Mouse (Mus musculus) heart, postnatal 10 days (tissue): Measurements from ENCODE around the gene Dock3. TPM values are rescaled to one million over a fixed set of nuclear protein-coding genes. Genes with fewer than 3 reads are reported as not detected.
A peak's percentile ranks its signal among the peaks of the same experiment; 100 is the strongest.

Experiments used
- DNase-seq, 2 experiments: peaks; one replicate each; pipeline ENCODE4 v3.0.0; 2021
- intact Hi-C: fragments of 180-260 bp; cut with DNase I; formaldehyde crosslinking; loops from one replicate; pipeline ENCODE4 v1.15.1; 2025
- total RNA-seq, 2 experiments: library from RNA; stranded (reverse); gene quantifications; 2 replicates each; pipeline ENCODE4 v1.2.3; 2021

Dock3 gene
- total RNA-seq = 1 to 10 TPM; 1.1 to 1.4 TPM

GRCm38 (mm10) chr9:107231539-107232139 is at the start of gene Dock3:
Gene Dock3, minus strand, starts transcription at chr9:107231909.
- peak; percentile 58 for DNase-seq
- intact Hi-C loops = loop anchor here (5.0 kb wide), 1 partner anchor 329 kb away; no protein-coding TSS in a partner anchor

GRCm38 (mm10) chr9:107280322-107281027 is 48.8 kb upstream of the Dock3 start:
- no peak for DNase-seq
- intact Hi-C loops = no loop called here

DNA sequence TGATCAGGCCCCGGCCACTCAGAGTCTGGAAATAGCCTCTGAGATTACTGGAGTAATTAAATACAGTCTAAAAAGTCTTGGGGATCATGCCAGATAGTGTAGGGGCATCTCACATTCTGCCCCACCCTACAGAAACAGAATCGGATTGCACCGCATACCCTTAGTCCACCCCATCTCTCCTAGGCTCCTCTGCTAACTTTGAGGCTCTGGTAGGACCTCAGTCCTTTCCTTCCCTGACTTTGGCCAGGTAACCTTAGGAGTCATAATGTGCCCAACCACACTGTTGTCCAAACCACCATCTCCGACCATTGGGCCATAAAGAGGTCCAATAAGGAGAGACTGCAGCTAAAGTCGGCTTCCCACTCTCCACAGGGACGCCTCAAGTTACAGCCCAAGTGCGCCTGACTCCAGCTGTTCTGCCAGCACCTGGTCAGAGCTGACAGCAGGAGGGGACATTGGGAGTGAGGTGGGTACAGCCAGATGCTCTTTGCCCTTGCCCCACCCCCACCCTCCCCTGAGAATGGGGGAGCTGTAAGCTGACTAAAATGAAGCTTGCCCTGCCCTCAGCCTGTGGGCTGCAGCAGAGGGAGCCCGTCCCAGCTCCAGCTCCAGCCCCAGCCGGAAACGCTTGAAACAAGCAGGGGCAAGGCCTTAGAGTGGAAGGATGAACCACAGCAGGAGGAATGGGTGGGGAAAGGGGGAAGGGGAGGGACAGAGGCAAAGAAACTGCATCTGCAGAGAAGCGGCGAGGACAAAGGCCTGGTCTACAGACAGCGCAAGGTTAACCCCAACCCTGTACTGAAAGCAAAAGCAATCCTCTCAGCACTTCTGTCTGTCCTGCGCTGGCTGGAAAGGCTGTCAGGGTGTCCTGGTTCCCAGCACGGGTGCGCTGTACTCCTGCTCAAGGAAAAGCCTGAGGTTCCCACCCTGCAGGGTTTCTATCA is 47.9 kb upstream of the Dock3 start:
- peak; percentile 48 to 53 for DNase-seq
- intact Hi-C loops = no loop called here

DNA sequence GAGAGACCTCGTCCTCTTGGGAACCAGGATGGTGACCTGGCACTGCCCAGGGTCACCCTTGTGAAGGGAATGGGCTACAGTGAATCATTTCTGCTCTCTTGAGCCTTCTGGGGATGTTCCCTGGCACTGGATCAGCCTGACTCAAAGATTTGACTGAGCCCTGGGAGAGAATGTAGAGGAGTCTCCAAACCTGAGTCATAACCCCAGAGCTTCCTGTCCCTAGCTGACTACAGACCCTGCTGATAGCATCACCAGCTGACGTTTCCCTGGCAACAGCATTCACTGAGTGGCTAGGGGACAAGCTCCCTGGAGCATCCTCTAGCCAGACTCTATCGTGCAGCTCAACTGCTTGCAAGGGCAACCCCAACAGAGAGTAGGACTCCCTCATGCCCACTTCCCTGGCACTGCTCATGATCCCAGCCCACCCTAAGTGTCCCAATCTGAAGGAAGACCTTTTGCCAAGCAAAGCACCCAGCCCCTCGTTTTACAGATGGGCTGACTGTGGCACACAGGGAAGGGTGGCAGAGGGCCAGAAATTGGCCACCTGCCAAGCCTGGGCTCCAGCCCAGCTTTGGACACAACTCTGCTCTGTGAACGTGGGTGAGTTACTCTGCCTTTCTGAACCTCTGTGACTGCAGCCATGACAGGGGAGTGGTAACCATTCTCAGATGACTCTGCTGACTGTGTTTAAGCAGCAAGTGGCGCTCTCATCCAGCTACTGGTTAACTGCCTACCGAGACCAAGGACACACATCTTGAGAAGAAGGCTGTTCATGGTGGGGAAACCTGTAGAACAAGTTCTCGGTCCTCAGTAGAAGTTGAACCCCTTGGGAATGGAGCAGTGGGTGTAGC is 47.0 kb upstream of the Dock3 start:
- peak; percentile 61 to 62 for DNase-seq
- intact Hi-C loops = no loop called here

GRCm38 (mm10) chr9:107278126-107278525 is 46.4 kb upstream of the Dock3 start:
- intact Hi-C loops = no loop called here
- no peak for DNase-seq

- DNase-seq = no peak
- intact Hi-C loops = no loop called here
Measured at GRCm38 (mm10) chr9:107277603-107278002, 45.9 kb upstream of the Dock3 start.

DNA sequence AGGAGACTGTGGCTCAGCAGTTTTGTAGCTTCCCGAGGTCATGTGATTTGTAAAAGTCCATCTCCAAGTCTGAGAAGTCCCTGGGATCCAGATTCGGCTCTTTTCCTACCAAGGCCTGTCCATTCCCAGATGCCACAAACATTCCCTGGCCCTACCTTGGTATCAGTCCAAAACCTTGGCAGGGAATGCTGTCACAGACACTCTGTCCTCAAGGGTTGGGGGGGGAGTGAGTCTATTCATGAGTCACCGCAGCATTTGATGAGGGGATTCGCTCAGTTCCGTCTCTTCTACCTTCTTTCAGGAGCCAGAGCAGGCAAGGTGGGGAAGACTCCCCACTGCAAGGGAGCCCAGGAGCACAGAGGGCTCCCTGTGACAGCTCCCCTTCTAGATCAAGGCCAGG is 44.0 kb upstream of the Dock3 start:
- no peak for DNase-seq
- intact Hi-C loops = no loop called here

- intact Hi-C loops = no loop called here
- DNase-seq = no peak
Measured at GRCm38 (mm10) chr9:107274751-107275150, 43.0 kb upstream of the Dock3 start.

GRCm38 (mm10) chr9:107273184-107273583 is 41.5 kb upstream of the Dock3 start:
- intact Hi-C loops = no loop called here

DNA sequence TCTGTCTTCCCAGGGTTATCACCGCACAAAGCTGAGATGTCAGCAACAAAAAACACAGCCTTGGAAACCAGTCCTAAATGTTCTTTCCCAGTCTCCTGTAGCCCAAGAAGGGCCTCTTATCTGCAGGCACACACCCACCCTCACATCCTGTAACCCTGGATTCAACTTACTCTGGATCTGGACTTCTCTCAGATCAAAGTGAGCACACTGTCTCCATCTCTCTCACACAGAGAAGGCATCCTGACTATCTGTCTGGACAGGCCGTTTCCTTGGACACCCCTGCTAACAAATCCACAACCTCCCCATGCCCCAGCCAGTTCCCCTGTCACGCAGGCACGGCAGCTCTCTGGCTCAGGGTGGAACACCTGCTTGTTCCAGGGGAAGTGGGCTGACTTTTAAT is 40.6 kb upstream of the Dock3 start:
- intact Hi-C loops = no loop called here
- no peak for DNase-seq

More at GRCm38 (mm10) chr9:107273184-107273583, 41.5 kb upstream of the Dock3 start:
- no peak for DNase-seq

GRCm38 (mm10) chr9:107271177-107271938 is 39.6 kb upstream of the Dock3 start:
- intact Hi-C loops = no loop called here
- DNase-seq = no peak

DNA sequence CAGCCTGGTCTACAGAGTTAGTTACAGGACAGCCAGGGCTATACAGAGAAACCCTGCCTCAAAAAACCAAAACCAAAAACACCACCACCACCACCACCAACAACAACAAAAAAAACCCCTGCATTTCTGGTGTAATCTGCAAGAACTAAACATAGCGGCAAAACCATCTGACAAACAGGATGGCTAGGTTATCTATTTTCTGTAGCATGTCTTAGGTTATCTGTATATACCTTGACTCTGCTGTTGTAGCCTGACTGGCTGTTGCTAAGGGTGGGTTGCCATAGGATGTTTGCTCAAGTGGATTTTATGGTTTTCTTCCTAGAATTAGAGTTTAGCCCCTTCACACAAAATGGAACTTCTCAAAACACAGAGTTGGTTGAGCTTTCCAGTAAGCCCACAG is 38.1 kb upstream of the Dock3 start:
- intact Hi-C loops = no loop called here

GRCm38 (mm10) chr9:107267721-107268402 is 36.2 kb upstream of the Dock3 start:
- DNase-seq = no peak
- intact Hi-C loops = no loop called here

More for the DNA sequence above, 38.1 kb upstream of the Dock3 start:
- no peak for DNase-seq

DNA sequence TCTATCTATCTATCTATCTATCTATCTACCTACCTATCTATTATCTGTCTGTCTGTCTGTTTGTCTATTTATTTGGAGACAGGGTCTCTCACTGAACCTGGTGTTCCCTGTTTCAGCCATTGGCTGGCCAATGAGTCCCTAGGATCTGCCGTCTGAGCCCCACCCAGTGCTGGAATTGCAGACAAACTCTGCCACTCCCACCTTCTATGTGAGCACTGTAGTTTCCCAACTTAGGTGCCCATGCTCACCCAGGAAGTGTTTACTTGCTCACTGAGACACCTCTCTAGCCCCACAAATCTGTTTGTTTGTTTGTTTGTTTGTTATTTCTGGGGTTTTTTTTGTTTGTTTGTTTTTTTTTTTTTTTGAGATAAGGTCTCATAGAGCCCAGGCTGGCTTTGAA is 35.3 kb upstream of the Dock3 start:
- intact Hi-C loops = no loop called here

DNA sequence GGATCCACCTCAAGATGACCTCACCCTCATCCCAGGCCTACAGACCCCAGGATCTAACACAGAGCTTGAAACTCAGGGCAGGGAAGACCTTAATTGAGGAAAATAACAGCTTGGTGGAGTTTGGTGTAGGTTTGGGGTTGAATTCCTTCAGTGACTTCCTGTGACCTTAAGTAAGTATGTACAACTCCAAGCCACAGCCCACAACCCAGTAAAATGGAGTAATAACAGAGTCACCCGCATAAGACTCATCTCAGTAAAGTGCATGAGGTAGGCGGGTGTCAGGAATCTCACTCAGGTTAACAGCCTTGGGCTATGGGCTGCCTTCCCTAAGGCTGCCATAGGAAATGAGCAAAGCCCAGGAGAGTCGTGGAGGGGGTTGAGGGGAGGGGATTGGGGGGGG is 33.0 kb upstream of the Dock3 start:
- intact Hi-C loops = no loop called here

More for the DNA sequence above, 35.3 kb upstream of the Dock3 start:
- no peak for DNase-seq

DNA sequence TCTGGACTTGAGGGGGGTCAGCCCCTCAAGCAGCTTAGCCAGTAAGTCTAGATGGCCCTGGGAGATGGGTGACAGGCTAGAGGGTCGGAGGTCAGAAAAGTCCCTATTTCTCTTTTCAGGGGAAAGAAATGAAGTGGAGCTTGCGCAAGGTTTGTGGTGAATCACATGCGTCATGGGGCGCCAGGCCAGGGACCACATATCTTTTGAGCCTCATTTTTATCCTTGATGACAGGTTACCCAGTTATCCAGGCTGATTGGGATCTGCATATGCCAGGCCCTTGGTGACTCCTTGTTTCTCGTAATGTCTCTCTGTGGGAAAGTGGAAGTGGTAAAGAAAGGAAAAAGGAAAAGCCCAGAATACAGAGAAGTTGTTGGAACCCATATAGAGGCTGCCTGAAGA is 32.2 kb upstream of the Dock3 start:
- intact Hi-C loops = no loop called here
- DNase-seq = no peak

More for the DNA sequence above, 33.0 kb upstream of the Dock3 start:
- DNase-seq = no peak

DNA sequence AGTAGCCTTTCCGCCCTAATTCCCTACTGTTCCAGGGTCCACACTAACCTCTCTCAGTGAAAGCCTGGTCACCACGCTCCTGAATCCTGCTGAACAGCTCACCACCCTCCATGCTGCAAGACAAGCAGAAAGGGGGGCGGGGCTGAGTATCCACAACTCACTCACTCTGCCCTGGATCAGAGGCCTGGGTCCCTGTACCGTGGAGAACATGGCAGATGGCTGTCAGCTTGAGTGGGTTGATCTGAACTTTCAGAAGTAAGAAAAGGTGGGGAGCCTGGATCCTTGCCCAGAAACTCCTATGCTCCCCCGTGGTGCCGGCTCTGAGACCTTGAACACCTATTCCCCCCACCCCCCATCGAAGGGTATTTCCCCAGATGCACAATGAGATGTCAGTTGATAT is 30.7 kb upstream of the Dock3 start:
- intact Hi-C loops = no loop called here
- DNase-seq = no peak

DNA sequence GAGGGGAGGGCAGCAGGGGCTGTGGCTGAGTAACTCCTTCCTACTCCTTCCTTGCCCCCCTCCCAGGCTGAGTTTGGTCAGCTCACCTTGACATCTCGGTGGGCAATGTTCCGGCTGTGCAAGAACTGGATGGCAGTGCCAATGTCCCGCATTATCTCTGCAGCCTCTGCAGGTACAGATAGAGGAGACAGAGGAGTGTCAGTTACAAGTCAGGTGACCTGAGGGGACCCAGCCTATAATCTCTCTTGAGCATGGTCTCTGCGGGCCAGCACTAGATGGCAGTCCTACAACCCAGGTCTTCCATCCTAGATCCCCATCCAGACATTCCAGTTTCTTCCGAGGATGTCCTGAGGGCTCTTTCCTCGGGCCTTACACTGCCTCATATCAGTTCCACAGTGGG is 30.1 kb upstream of the Dock3 start:
- DNase-seq = no peak
- intact Hi-C loops = no loop called here

DNA sequence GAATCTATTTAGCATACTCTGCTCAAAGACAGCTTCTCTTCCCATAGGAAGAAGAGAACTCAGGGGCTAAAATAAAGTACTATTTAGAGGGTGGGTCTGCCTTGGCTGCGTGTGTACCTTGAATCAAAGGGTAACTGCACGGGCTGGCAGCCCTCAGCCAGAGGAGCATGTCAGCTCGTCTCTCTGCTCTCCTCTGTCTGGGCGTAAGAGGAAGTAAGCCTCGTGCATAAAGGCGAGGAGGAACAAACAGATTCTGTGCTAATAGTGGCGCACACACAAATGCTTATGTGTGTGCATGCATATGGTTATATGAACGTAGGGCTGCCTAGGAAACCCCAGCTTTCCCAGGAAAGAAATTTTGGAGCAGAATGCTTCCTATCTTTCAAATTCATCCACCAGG is 29.1 kb upstream of the Dock3 start:
- intact Hi-C loops = no loop called here
- DNase-seq = no peak
